Mouse (Mus musculus): ENCODE data around the gene Arhgap1. TPM values are rescaled to one million over a fixed set of nuclear protein-coding genes. Genes with fewer than 3 reads are reported as not detected.

The Arhgap1 gene
- polyA plus RNA-seq, 1 experiment from 2014 or later, result 69.0 TPM

- peaks cover 32% of the 10 kb centered on the region for H3K4me1 ChIP-seq
- H3K27ac ChIP-seq, result peak overlapping the region; percentile 55
- H3K9ac ChIP-seq, result peak overlapping the region; percentile 72
- 22% methylated on average over 16 of the region's 16 CpGs for WGBS
- ATAC-seq, result peak; percentile 59
- H3K36me3 ChIP-seq (ENCODE audit: poor library complexity, severe bottlenecking), result peaks cover 48% of the 10 kb centered on the region
- peak overlapping the region; percentile 99 for H3K4me2 ChIP-seq
- peak overlapping the region; percentile 97 for H3K4me3 ChIP-seq
- H3K27me3 ChIP-seq, result no peaks in the 10 kb centered on the region
- H3K9me3 ChIP-seq (replicated peaks), result no peaks in the 10 kb centered on the region
These were observed 818 bp downstream of the Arhgap1 start for GRCm38 (mm10) chr2:91650360-91650995.

- no peak overlapping the region for H3K9ac ChIP-seq
- no peak overlapping the region for H3K27ac ChIP-seq
- H3K4me1 ChIP-seq, result peaks cover 32% of the 10 kb centered on the region
- H3K27me3 ChIP-seq, result no peaks in the 10 kb centered on the region
- no peaks in the 10 kb centered on the region for H3K9me3 ChIP-seq (replicated peaks)
- no peak for ATAC-seq
- H3K4me2 ChIP-seq, result no peak overlapping the region
- H3K4me3 ChIP-seq, result no peak overlapping the region
- peaks cover 48% of the 10 kb centered on the region for H3K36me3 ChIP-seq (ENCODE audit: poor library complexity, severe bottlenecking)
- WGBS, result 88% methylated on average over 14 of the region's 14 CpGs
These were observed 2.0 kb downstream of the Arhgap1 start for GRCm38 (mm10) chr2:91651458-91652258.

GRCm38 (mm10) chr2:91652863-91653262, 3.2 kb downstream of the Arhgap1 start:
- no peaks in the 10 kb centered on the region for H3K27me3 ChIP-seq
- peak overlapping the region; percentile 9; the same call in 1 of the 2 replicates for H3K9ac ChIP-seq
- no peak overlapping the region for H3K4me2 ChIP-seq
- H3K27ac ChIP-seq, result no peak overlapping the region
- no peak for ATAC-seq
- 59% methylated on average over 6 of the region's 6 CpGs for WGBS
- no peaks in the 10 kb centered on the region for H3K9me3 ChIP-seq (replicated peaks)
- peaks cover 32% of the 10 kb centered on the region for H3K4me1 ChIP-seq
- H3K4me3 ChIP-seq, result no peak overlapping the region
- H3K36me3 ChIP-seq (ENCODE audit: poor library complexity, severe bottlenecking), result peaks cover 48% of the 10 kb centered on the region

- 96% methylated on average over 5 of the region's 5 CpGs for WGBS
- Histone ChIP-seq H3K4me2 (no peak overlapping the region), H3K27ac (no peak overlapping the region), H3K36me3 (ENCODE audit: poor library complexity, severe bottlenecking) (peaks cover 67% of the 10 kb centered on the region), H3K9ac (no peak overlapping the region), H3K4me3 (no peak overlapping the region), H3K4me1 (peaks cover 22% of the 10 kb centered on the region), H3K27me3 (no peaks in the 10 kb centered on the region), H3K9me3 (replicated peaks) (no peaks in the 10 kb centered on the region)
- no peak for ATAC-seq
These were observed 5.7 kb downstream of the Arhgap1 start for GRCm38 (mm10) chr2:91655388-91655787.

- no peak overlapping the region for H3K9ac ChIP-seq
- H3K9me3 ChIP-seq (replicated peaks), result no peaks in the 10 kb centered on the region
- H3K4me3 ChIP-seq, result no peak overlapping the region
- no peaks in the 10 kb centered on the region for H3K27me3 ChIP-seq
- H3K27ac ChIP-seq, result no peak overlapping the region
- WGBS, result 75% methylated on average over 6 of the region's 6 CpGs
- ATAC-seq, result no peak
- H3K36me3 ChIP-seq (ENCODE audit: poor library complexity, severe bottlenecking), result peaks cover 67% of the 10 kb centered on the region
- no peak overlapping the region for H3K4me2 ChIP-seq
- H3K4me1 ChIP-seq, result peaks cover 18% of the 10 kb centered on the region
These were observed 6.2 kb downstream of the Arhgap1 start for GRCm38 (mm10) chr2:91655827-91656226.

- no peak overlapping the region for H3K9ac ChIP-seq
- no peaks in the 10 kb centered on the region for H3K9me3 ChIP-seq (replicated peaks)
- no peak for ATAC-seq
- H3K27me3 ChIP-seq, result no peaks in the 10 kb centered on the region
- peaks cover 9% of the 10 kb centered on the region; the same call in 1 of the 2 replicates for H3K4me1 ChIP-seq
- H3K4me3 ChIP-seq, result no peak overlapping the region
- H3K36me3 ChIP-seq (ENCODE audit: poor library complexity, severe bottlenecking), result peaks cover 74% of the 10 kb centered on the region
- 72% methylated on average over 8 of the region's 8 CpGs for WGBS
- H3K4me2 ChIP-seq, result no peak overlapping the region
- no peak overlapping the region for H3K27ac ChIP-seq
These were observed 7.1 kb downstream of the Arhgap1 start for GRCm38 (mm10) chr2:91656774-91657173.

GRCm38 (mm10) chr2:91659657-91660056, 10.0 kb downstream of the Arhgap1 start:
- H3K9ac ChIP-seq, result no peak overlapping the region
- WGBS, result 96% methylated on average over 8 of the region's 8 CpGs
- ATAC-seq, result no peak
- no peak overlapping the region for H3K4me3 ChIP-seq
- H3K27ac ChIP-seq, result no peak overlapping the region
- H3K4me1 ChIP-seq, result no peaks in the 10 kb centered on the region
- no peak overlapping the region for H3K4me2 ChIP-seq
- no peaks in the 10 kb centered on the region for H3K9me3 ChIP-seq (replicated peaks)
- no peaks in the 10 kb centered on the region for H3K27me3 ChIP-seq
- H3K36me3 ChIP-seq (ENCODE audit: poor library complexity, severe bottlenecking), result peaks cover 89% of the 10 kb centered on the region

GRCm38 (mm10) chr2:91660981-91661380, 11.3 kb downstream of the Arhgap1 start:
- 93% methylated on average over 6 of the region's 6 CpGs for WGBS
- no peak for ATAC-seq
- H3K9me3 ChIP-seq (replicated peaks), result no peaks in the 10 kb centered on the region
- H3K27ac ChIP-seq, result no peak overlapping the region
- no peak overlapping the region for H3K9ac ChIP-seq
- no peak overlapping the region for H3K4me3 ChIP-seq
- no peaks in the 10 kb centered on the region for H3K27me3 ChIP-seq
- no peaks in the 10 kb centered on the region for H3K4me1 ChIP-seq
- H3K4me2 ChIP-seq, result no peak overlapping the region
- peaks cover 84% of the 10 kb centered on the region for H3K36me3 ChIP-seq (ENCODE audit: poor library complexity, severe bottlenecking)

GRCm38 (mm10) chr2:91664780-91665179, 15.1 kb downstream of the Arhgap1 start:
- H3K36me3 ChIP-seq (ENCODE audit: poor library complexity, severe bottlenecking), result peaks cover 84% of the 10 kb centered on the region
- no peak overlapping the region for H3K27ac ChIP-seq
- no peaks in the 10 kb centered on the region for H3K9me3 ChIP-seq (replicated peaks)
- no peak overlapping the region for H3K4me3 ChIP-seq
- ATAC-seq, result no peak
- no peaks in the 10 kb centered on the region for H3K4me1 ChIP-seq
- no peak overlapping the region for H3K9ac ChIP-seq
- H3K4me2 ChIP-seq, result no peak overlapping the region
- no peaks in the 10 kb centered on the region for H3K27me3 ChIP-seq

GRCm38 (mm10) chr2:91666386-91666910, 16.8 kb downstream of the Arhgap1 start:
- no peaks in the 10 kb centered on the region for H3K4me1 ChIP-seq
- no peak overlapping the region for H3K27ac ChIP-seq
- H3K9me3 ChIP-seq (replicated peaks), result no peaks in the 10 kb centered on the region
- no peak for ATAC-seq
- H3K4me2 ChIP-seq, result no peak overlapping the region
- WGBS, result 96% methylated on average over 6 of the region's 6 CpGs
- no peak overlapping the region for H3K4me3 ChIP-seq
- H3K36me3 ChIP-seq (ENCODE audit: poor library complexity, severe bottlenecking), result peaks cover 91% of the 10 kb centered on the region
- no peak overlapping the region for H3K9ac ChIP-seq
- H3K27me3 ChIP-seq, result no peaks in the 10 kb centered on the region

GRCm38 (mm10) chr2:91667747-91668146, 18.1 kb downstream of the Arhgap1 start:
- no peaks in the 10 kb centered on the region for H3K27me3 ChIP-seq
- H3K4me2 ChIP-seq, result no peak overlapping the region
- H3K9me3 ChIP-seq (replicated peaks), result no peaks in the 10 kb centered on the region
- no peaks in the 10 kb centered on the region for H3K4me1 ChIP-seq
- H3K9ac ChIP-seq, result no peak overlapping the region
- WGBS, result 80% methylated on average over 2 of the region's 2 CpGs
- peaks cover 86% of the 10 kb centered on the region for H3K36me3 ChIP-seq (ENCODE audit: poor library complexity, severe bottlenecking)
- no peak for ATAC-seq
- no peak overlapping the region for H3K4me3 ChIP-seq
- no peak overlapping the region for H3K27ac ChIP-seq

GRCm38 (mm10) chr2:91669326-91669725, 19.7 kb downstream of the Arhgap1 start:
- no peaks in the 10 kb centered on the region for H3K9me3 ChIP-seq (replicated peaks)
- no peak overlapping the region for H3K27ac ChIP-seq
- ATAC-seq, result no peak
- no peak overlapping the region for H3K4me3 ChIP-seq
- WGBS, result 93% methylated on average over 8 of the region's 8 CpGs
- H3K27me3 ChIP-seq, result no peaks in the 10 kb centered on the region
- no peak overlapping the region for H3K9ac ChIP-seq
- H3K4me1 ChIP-seq, result no peaks in the 10 kb centered on the region
- no peak overlapping the region for H3K4me2 ChIP-seq
- H3K36me3 ChIP-seq (ENCODE audit: poor library complexity, severe bottlenecking), result peaks cover 81% of the 10 kb centered on the region
